Mouse (Mus musculus): ENCODE measurements around the gene Ttc41.

Ttc41 gene

GRCm38 (mm10) chr10:86825871-86826522 lies 120.4 kb downstream of the Ttc41 start:
- no peak for DNase-seq (ENCODE audit: low read depth)
